Mouse (Mus musculus) heart, adult 2 months (tissue): ENCODE measurements around the gene Arhgef25.

Experiments
- CTCF ChIP-seq: fragments of 200-600 bp; IDR thresholded peaks from 2 replicates; pipeline ENCODE4 v1.8.1; 2022; ENCODE audit warnings: antibody characterized with exemption, mild to moderate bottlenecking, moderate library complexity
- EP300 ChIP-seq: fragments of 200-500 bp; IDR thresholded peaks from 2 replicates; pipeline ENCODE4 v1.6.1; 2011; ENCODE audit warnings: low read depth, low read length, control low read depth; ENCODE audit not compliant: insufficient read depth

DNA sequence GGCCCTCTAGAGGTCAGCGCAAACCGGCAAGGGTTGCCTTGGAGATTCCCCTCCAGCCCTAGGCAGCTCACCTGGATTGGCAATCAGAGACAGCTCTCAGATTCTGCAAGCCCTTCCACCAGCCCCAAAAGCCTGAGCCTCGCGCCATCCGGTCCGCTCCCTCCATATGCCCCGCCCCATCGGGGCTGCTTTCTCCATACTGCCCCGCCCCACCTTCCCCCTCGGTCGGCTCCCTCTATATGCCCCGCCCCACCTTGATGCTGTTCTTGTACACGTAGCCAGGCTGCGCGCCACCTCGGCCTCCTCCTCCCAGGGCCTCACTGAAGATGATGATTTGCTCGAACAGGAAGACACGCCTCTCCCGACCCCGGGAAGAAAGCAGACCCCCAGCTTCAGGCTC is 6.1 kb downstream of the Arhgef25 start:
- TF ChIP-seq CTCF (no peak), EP300 (no peak)
